11 mouse cellular contexts compared by ENCODE assay signal in the genomic region with DNA sequence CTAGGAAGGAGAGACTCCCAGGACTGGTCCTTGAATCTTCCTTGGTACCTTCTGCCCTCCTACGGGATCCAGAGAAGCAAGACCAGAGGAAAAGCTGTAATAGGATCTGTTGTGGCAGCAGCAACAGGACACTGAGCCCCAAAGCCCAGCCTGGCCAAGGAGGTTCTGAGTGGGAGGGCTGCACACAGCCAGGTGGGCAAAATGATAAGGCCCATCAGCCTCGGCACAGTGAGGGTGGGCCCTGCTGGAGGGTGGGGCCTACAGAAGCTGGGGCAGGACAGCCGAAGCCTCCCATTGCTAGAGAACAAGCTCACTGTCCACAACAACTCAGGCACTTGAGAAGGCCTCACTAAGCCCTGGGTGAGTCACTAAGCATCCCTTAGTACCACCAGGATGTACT. TPM values are rescaled to one million over a fixed set of nuclear protein-coding genes. Genes with fewer than 3 reads are reported as not detected.
DNase-seq lines count a peak whose midpoint lies in the region; ATAC-seq and TF ChIP-seq lines count a peak whose summit lies in the region.
"Had no signal": no experiment of that assay in that cellular context is flagged by ENCODE, and none has a peak within 500 bp of the region (broad histone marks: within the 10 kb centered on the region; RNA-seq: fewer than 3 reads in every experiment).

No protein-coding gene starts in this region.

- H3K9ac ChIP-seq in heart, embryonic 15.5 days: peak overlapping the region; percentile 29; the same call in 1 of the 2 replicates
- H3K9ac ChIP-seq in liver, embryonic 16.5 days (ENCODE audit: low read depth, low read length): peak overlapping the region; percentile 83
- H3K9ac ChIP-seq: midbrain, embryonic 15.5 days had no signal

- no peak overlapping the region; the same call in 1 of the 2 replicates for H3K4me3 ChIP-seq in heart, embryonic 15.5 days
- H3K4me3 ChIP-seq in G1E (ENCODE audit: low read depth, low read length): peak overlapping the region; percentile 85
- peak overlapping the region; percentile 85 for H3K4me3 ChIP-seq in liver, embryonic 16.5 days (ENCODE audit: low read depth, low read length)
- H3K4me3 ChIP-seq: midbrain, embryonic 15.5 days had no signal

- H3K4me2 ChIP-seq in heart, embryonic 15.5 days: peak overlapping the region; percentile 76
- H3K4me2 ChIP-seq in liver, embryonic 16.5 days (ENCODE audit: low read depth, low read length): peak overlapping the region; percentile 84

- 54% methylated on average over 3 of the region's 3 CpGs for WGBS in heart, embryonic 15.5 days
- 15% methylated on average over 3 of the region's 3 CpGs for WGBS in liver, embryonic 16.5 days (ENCODE audit: insufficient replicate concordance)

- no peaks in the 10 kb centered on the region for H3K27me3 ChIP-seq in heart, embryonic 15.5 days
- no peaks in the 10 kb centered on the region for H3K27me3 ChIP-seq in G1E (ENCODE audit: insufficient read depth, low read length)
- H3K27me3 ChIP-seq in liver, embryonic 16.5 days (ENCODE audit: control insufficient read depth, insufficient read depth, low read depth, low read length): no peaks in the 10 kb centered on the region
- H3K27me3 ChIP-seq: midbrain, embryonic 15.5 days had no signal

- peak overlapping the region; percentile 100; the same call in 1 of the 2 replicates for H3K27ac ChIP-seq in heart, embryonic 15.5 days
- peak overlapping the region; percentile 99 for H3K27ac ChIP-seq in liver, embryonic 16.5 days (ENCODE audit: low read length)
- H3K27ac ChIP-seq: midbrain, embryonic 15.5 days had no signal

- no peak for TF ChIP-seq CTCF in G1E (IDR thresholded peaks at IDR 0.05; ENCODE audit: low read depth, low read length)

- no peak for DNase-seq in heart, postnatal 14 days
- peak; percentile 75 for DNase-seq in G1E (ENCODE audit: low spot score)
- no peak for DNase-seq in frontal cortex, postnatal 25 days (ENCODE audit: low spot score in 2 of 2)
- DNase-seq in retina, postnatal 1 day: no peak
- DNase-seq: adrenal gland, postnatal 14 days; gastrocnemius, postnatal 10 days had no signal

- H3K36me3 ChIP-seq in heart, embryonic 15.5 days: peaks cover 29% of the 10 kb centered on the region
- peaks cover 74% of the 10 kb centered on the region for H3K36me3 ChIP-seq in G1E (replicated peaks)
- peaks cover 45% of the 10 kb centered on the region for H3K36me3 ChIP-seq in liver, embryonic 16.5 days (ENCODE audit: control insufficient read depth, insufficient read depth)

- ATAC-seq in heart, embryonic 15.5 days (replicated peaks; ENCODE audit: insufficient number of reproducible peaks, insufficient read depth, low FRiP score, low read depth): no peak
- peak; percentile 57 for ATAC-seq in G1E (ENCODE audit: extremely low read depth, insufficient number of reproducible peaks, low FRiP score, poor library complexity, severe bottlenecking)
- ATAC-seq in erythroblast, adult 5-6 weeks (replicated peaks; ENCODE audit: low FRiP score, poor library complexity, severe bottlenecking): peak; percentile 66
- peak; percentile 81 for ATAC-seq in liver, embryonic 16.5 days (ENCODE audit: low read depth)
- no peak for ATAC-seq in granulocyte monocyte progenitor cell, adult 5-6 weeks (replicated peaks; ENCODE audit: poor library complexity, severe bottlenecking)
- ATAC-seq: midbrain, embryonic 15.5 days had no signal

- peaks cover 29% of the 10 kb centered on the region for H3K4me1 ChIP-seq in heart, embryonic 15.5 days (replicated peaks)
- peaks cover 69% of the 10 kb centered on the region for H3K4me1 ChIP-seq in G1E (ENCODE audit: insufficient read depth, low read depth, low read length)
- peaks cover 28% of the 10 kb centered on the region for H3K4me1 ChIP-seq in liver, embryonic 16.5 days (ENCODE audit: control insufficient read depth, low read depth, low read length)

- intact Hi-C loops in heart, postnatal 14 days (cut with DNase I): loop anchor here (5.0 kb wide), 2 partner anchors 95 to 210 kb away; partner anchors contain the start of gene Mcam

- no peaks in the 10 kb centered on the region for H3K9me3 ChIP-seq in heart, embryonic 15.5 days (replicated peaks)
- no peaks in the 10 kb centered on the region for H3K9me3 ChIP-seq in G1E (replicated peaks)
- no peaks in the 10 kb centered on the region for H3K9me3 ChIP-seq in liver, embryonic 16.5 days (replicated peaks; ENCODE audit: control insufficient read depth, low read length)
- H3K9me3 ChIP-seq: midbrain, embryonic 15.5 days had no signal

RNA-seq across cellular contexts. Expression of gene Hmbs, which starts 1.9 kb away (rescaled TPM):
- polyA plus RNA-seq in heart, embryonic 15.5 days (2015; fragmentation: Nextera tagmentation; extraction: Ambion mirVana): 89.7 and 105 TPM in 2 replicates
- 10 to 100 TPM; 44.4 to 46.8 TPM for total RNA-seq in heart, postnatal 14 days (2021)
- total RNA-seq in G1E (2014; fragmentation: Nextera tagmentation) (82.7 and 175 TPM in 2 replicates), G1E (2017) (108 and 148 TPM in 2 replicates)
- 86.9 and 90.1 TPM in 2 replicates for polyA plus RNA-seq in G1E (2012)
- 3,498 and 3,777 TPM in 2 replicates for total RNA-seq in erythroblast, adult 5-6 weeks (2015; ENCODE audit: low replicate concordance)
- 2,796 and 3,284 TPM in 2 replicates for total RNA-seq in erythroblast, adult 5-6 weeks (2017; ENCODE audit: low replicate concordance)
- polyA plus RNA-seq in liver, embryonic 16.5 days (2015; fragmentation: Nextera tagmentation; extraction: Ambion mirVana): 1,376 and 1,388 TPM in 2 replicates
- 64.3 and 92.6 TPM in 2 replicates for total RNA-seq in granulocyte monocyte progenitor cell, adult 5-6 weeks (2014; fragmentation: Nextera tagmentation)
- 32.2 and 47.4 TPM in 2 replicates for total RNA-seq in granulocyte monocyte progenitor cell, adult 5-6 weeks (2017)

RNA-seq across cellular contexts. Expression of gene H2afx, which starts 7.7 kb away (rescaled TPM):
- polyA plus RNA-seq in heart, embryonic 15.5 days (2015; fragmentation: Nextera tagmentation; extraction: Ambion mirVana): 167 and 187 TPM in 2 replicates
- 10 to 100 TPM; 21.6 to 35.0 TPM for total RNA-seq in heart, postnatal 14 days (2021)
- total RNA-seq in G1E (2014; fragmentation: Nextera tagmentation) (227 and 235 TPM in 2 replicates), G1E (2017) (240 and 251 TPM in 2 replicates)
- polyA plus RNA-seq in G1E (2012): 762 and 998 TPM in 2 replicates
- total RNA-seq in erythroblast, adult 5-6 weeks (2015; ENCODE audit: low replicate concordance): 45.2 and 69.0 TPM in 2 replicates
- 159 and 219 TPM in 2 replicates for total RNA-seq in erythroblast, adult 5-6 weeks (2017; ENCODE audit: low replicate concordance)
- 191 and 216 TPM in 2 replicates for polyA plus RNA-seq in liver, embryonic 16.5 days (2015; fragmentation: Nextera tagmentation; extraction: Ambion mirVana)
- total RNA-seq in granulocyte monocyte progenitor cell, adult 5-6 weeks (2014; fragmentation: Nextera tagmentation): 76.3 and 96.9 TPM in 2 replicates
- 298 and 423 TPM in 2 replicates for total RNA-seq in granulocyte monocyte progenitor cell, adult 5-6 weeks (2017)

RNA-seq across cellular contexts. Expression of gene Dpagt1, which starts 16.4 kb away (rescaled TPM):
- 27.8 and 31.0 TPM in 2 replicates for polyA plus RNA-seq in heart, embryonic 15.5 days (2015; fragmentation: Nextera tagmentation; extraction: Ambion mirVana)
- total RNA-seq in heart, postnatal 14 days (2021): 10 to 100 TPM; 18.8 to 21.0 TPM
- total RNA-seq in G1E (2014; fragmentation: Nextera tagmentation): 33.6 and 36.5 TPM in 2 replicates
- 11.8 and 12.3 TPM in 2 replicates for total RNA-seq in G1E (2017)
- polyA plus RNA-seq in G1E (2012): 6.5 and 6.8 TPM in 2 replicates
- total RNA-seq in erythroblast, adult 5-6 weeks (2015; ENCODE audit: low replicate concordance): 9.2 and 17.1 TPM in 2 replicates
- 4.9 and 5.7 TPM in 2 replicates for total RNA-seq in erythroblast, adult 5-6 weeks (2017; ENCODE audit: low replicate concordance)
- polyA plus RNA-seq in liver, embryonic 16.5 days (2015; fragmentation: Nextera tagmentation; extraction: Ambion mirVana): 17.5 and 20.1 TPM in 2 replicates
- total RNA-seq in granulocyte monocyte progenitor cell, adult 5-6 weeks (2014; fragmentation: Nextera tagmentation): 41.0 and 48.8 TPM in 2 replicates
- total RNA-seq in granulocyte monocyte progenitor cell, adult 5-6 weeks (2017): 18.2 and 26.4 TPM in 2 replicates

RNA-seq across cellular contexts. Expression of gene Vps11, which starts 19.3 kb away (rescaled TPM):
- 17.3 and 20.9 TPM in 2 replicates for polyA plus RNA-seq in heart, embryonic 15.5 days (2015; fragmentation: Nextera tagmentation; extraction: Ambion mirVana)
- total RNA-seq in heart, postnatal 14 days (2021): 10 to 100 TPM; 17.8 to 19.5 TPM
- total RNA-seq in G1E (2014; fragmentation: Nextera tagmentation) (13.6 and 15.7 TPM in 2 replicates), G1E (2017) (26.4 and 27.0 TPM in 2 replicates)
- polyA plus RNA-seq in G1E (2012): 6.7 and 7.7 TPM in 2 replicates
- total RNA-seq in erythroblast, adult 5-6 weeks (2015; ENCODE audit: low replicate concordance): 7.7 and 8.2 TPM in 2 replicates
- 7.8 and 12.1 TPM in 2 replicates for total RNA-seq in erythroblast, adult 5-6 weeks (2017; ENCODE audit: low replicate concordance)
- polyA plus RNA-seq in liver, embryonic 16.5 days (2015; fragmentation: Nextera tagmentation; extraction: Ambion mirVana): 14.3 and 14.4 TPM in 2 replicates
- 25.8 and 27.1 TPM in 2 replicates for total RNA-seq in granulocyte monocyte progenitor cell, adult 5-6 weeks (2014; fragmentation: Nextera tagmentation)
- 21.1 and 21.5 TPM in 2 replicates for total RNA-seq in granulocyte monocyte progenitor cell, adult 5-6 weeks (2017)

RNA-seq across cellular contexts. Expression of gene C2cd2l, which starts 22.1 kb away (rescaled TPM):
- 6.5 and 7.1 TPM in 2 replicates for polyA plus RNA-seq in heart, embryonic 15.5 days (2015; fragmentation: Nextera tagmentation; extraction: Ambion mirVana)
- 10 to 100 TPM; 15.8 to 16.6 TPM for total RNA-seq in heart, postnatal 14 days (2021)
- 9.5 and 19.3 TPM in 2 replicates for total RNA-seq in G1E (2014; fragmentation: Nextera tagmentation)
- 6.3 TPM in 2 replicates for total RNA-seq in G1E (2017)
- 35.8 and 40.9 TPM in 2 replicates for polyA plus RNA-seq in G1E (2012)
- 13.4 and 16.3 TPM in 2 replicates for total RNA-seq in erythroblast, adult 5-6 weeks (2015; ENCODE audit: low replicate concordance)
- 14.1 and 17.0 TPM in 2 replicates for total RNA-seq in erythroblast, adult 5-6 weeks (2017; ENCODE audit: low replicate concordance)
- 7.8 and 9.1 TPM in 2 replicates for polyA plus RNA-seq in liver, embryonic 16.5 days (2015; fragmentation: Nextera tagmentation; extraction: Ambion mirVana)
- 8.3 and 17.5 TPM in 2 replicates for total RNA-seq in granulocyte monocyte progenitor cell, adult 5-6 weeks (2014; fragmentation: Nextera tagmentation)
- 4.2 and 5.9 TPM in 2 replicates for total RNA-seq in granulocyte monocyte progenitor cell, adult 5-6 weeks (2017)

Comparison
In these comparisons a context has a peak if more than half of its experiments do, and no peak if none do; other contexts are left out.
1. ATAC-seq: peak in G1E (single experiment), erythroblast, adult 5-6 weeks (single experiment) and liver, embryonic 16.5 days (single experiment); none in heart, embryonic 15.5 days (single experiment) and granulocyte monocyte progenitor cell, adult 5-6 weeks (single experiment).
2. RNA of gene Hmbs, which starts 1.9 kb away (total RNA-seq): 2,796 to 3,777 TPM in erythroblast, adult 5-6 weeks; 82.7 to 175 TPM in G1E, 32.2 to 92.6 TPM in granulocyte monocyte progenitor cell, adult 5-6 weeks and 44.4 to 46.8 TPM in heart, postnatal 14 days; every median in the first group is over 10 times any median in the second.